Mouse (Mus musculus) testis, adult 2 months (tissue): ENCODE results near the gene Fam32a. TPM values are rescaled to one million over a fixed set of nuclear protein-coding genes. Genes with fewer than 3 reads are reported as not detected.

ENCODE experiments used
- H3K27ac ChIP-seq: fragments of 200-500 bp; 2 replicates; pipeline ENCODE4 v1.5.1; 2012; ENCODE audit warnings: low read depth, low read length; ENCODE audit not compliant: control insufficient read depth, insufficient read depth
- H3K27me3 ChIP-seq: fragments of 200-500 bp; 2 replicates; pipeline ENCODE4 v1.6.1; 2012; ENCODE audit warnings: mild to moderate bottlenecking, low read length, moderate library complexity; ENCODE audit not compliant: control insufficient read depth, insufficient read depth
- H3K36me3 ChIP-seq: fragments of 200-500 bp; 2 replicates; pipeline ENCODE4 v1.6.1; 2012; ENCODE audit warnings: mild to moderate bottlenecking, low read length; ENCODE audit not compliant: control insufficient read depth, insufficient read depth
- H3K4me1 ChIP-seq: fragments of 200-500 bp; 2 replicates; pipeline ENCODE4 v1.6.1; 2012; ENCODE audit warnings: low read length; ENCODE audit not compliant: control insufficient read depth, insufficient read depth
- H3K4me3 ChIP-seq: fragments of 200-500 bp; 2 replicates; pipeline ENCODE4 v1.5.1; 2012; ENCODE audit warnings: low read depth, mild to moderate bottlenecking, low read length, moderate library complexity, mixed read lengths; ENCODE audit not compliant: control insufficient read depth
- CTCF ChIP-seq: fragments of 200-500 bp; IDR thresholded peaks from 2 replicates; pipeline ENCODE4 v1.5.1; 2012; ENCODE audit warnings: low read depth, mild to moderate bottlenecking, inconsistent platforms, low read length, moderate library complexity; ENCODE audit not compliant: control insufficient read depth, insufficient read depth, insufficient replicate concordance
- POLR2A ChIP-seq: fragments of 200-500 bp; IDR thresholded peaks from 2 replicates; pipeline ENCODE4 v1.6.1; 2012; ENCODE audit warnings: low read depth, mild to moderate bottlenecking, inconsistent platforms, low read length, moderate library complexity; ENCODE audit not compliant: control insufficient read depth
- polyA plus RNA-seq: library from polyadenylated mRNA; depleted of rRNA; stranded (reverse); fragments of >200 nt; gene quantifications from 2 replicates; pipeline ENCODE4 v1.2.3, GENCODE M21; 2012

Gene Fam32a
- polyA plus RNA-seq, 1 experiment, result 15.4 TPM

GRCm38 (mm10) chr8:72215060-72215459, 4.5 kb upstream of the Fam32a start:
- TF ChIP-seq POLR2A (no peak), CTCF (0 out of 2 replicates have a peak, but pooled peaks have one; percentile 17)
- H3K4me3 ChIP-seq, result no peak overlapping the region
- H3K4me1 ChIP-seq, result no peaks in the 10 kb centered on the region; the same call in 1 of the 2 replicates
- H3K27ac ChIP-seq, result no peak overlapping the region
- no peaks in the 10 kb centered on the region for H3K36me3 ChIP-seq
- no peaks in the 10 kb centered on the region for H3K27me3 ChIP-seq

- TF ChIP-seq CTCF, result no peak
- H3K27ac ChIP-seq, result no peak overlapping the region
- no peaks in the 10 kb centered on the region; the same call in 1 of the 2 replicates for H3K4me1 ChIP-seq
- H3K36me3 ChIP-seq, result no peaks in the 10 kb centered on the region
- H3K4me3 ChIP-seq, result no peak overlapping the region
- H3K27me3 ChIP-seq, result no peaks in the 10 kb centered on the region
These were observed 3.7 kb upstream of the Fam32a start for GRCm38 (mm10) chr8:72215871-72216270.

GRCm38 (mm10) chr8:72218781-72219540, 569 bp upstream of the Fam32a start:
- H3K4me1 ChIP-seq, result no peaks in the 10 kb centered on the region; the same call in 1 of the 2 replicates
- H3K27me3 ChIP-seq, result no peaks in the 10 kb centered on the region
- H3K27ac ChIP-seq, result peak overlapping the region; percentile 58
- peak overlapping the region; percentile 97 for H3K4me3 ChIP-seq
- H3K36me3 ChIP-seq, result 0 out of 2 replicates have a peak, but pooled peaks cover 1% of the 10 kb centered on the region
- TF ChIP-seq POLR2A (no peak), CTCF (no peak)

DNA sequence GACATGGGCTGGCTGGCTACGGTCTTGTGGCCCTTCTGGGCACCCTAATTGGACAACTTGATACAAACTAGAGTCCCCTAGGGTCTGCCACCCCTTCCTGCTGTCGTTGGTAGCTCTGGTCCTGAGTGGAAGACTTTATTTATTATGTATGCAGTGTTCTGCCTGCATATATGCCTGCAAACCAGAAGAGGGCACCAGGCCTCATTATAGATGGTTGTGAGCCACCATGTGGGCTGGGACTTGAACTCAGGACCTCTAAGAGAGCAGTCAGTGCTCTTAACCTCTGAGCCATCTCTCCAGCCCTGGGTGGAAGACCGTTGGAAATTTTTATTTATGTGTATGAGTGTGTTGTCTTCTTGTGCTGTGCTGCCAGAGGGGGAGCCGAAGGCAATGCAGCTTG, 1.2 kb downstream of the Fam32a start:
- TF ChIP-seq POLR2A, result no peak
- TF ChIP-seq CTCF, result no peak
- Histone ChIP-seq H3K36me3 (0 out of 2 replicates have a peak, but pooled peaks cover 1% of the 10 kb centered on the region), H3K27ac (no peak overlapping the region), H3K4me3 (peak overlapping the region; percentile 97; the same call in 1 of the 2 replicates), H3K4me1 (no peaks in the 10 kb centered on the region; the same call in 1 of the 2 replicates), H3K27me3 (no peaks in the 10 kb centered on the region)

DNA sequence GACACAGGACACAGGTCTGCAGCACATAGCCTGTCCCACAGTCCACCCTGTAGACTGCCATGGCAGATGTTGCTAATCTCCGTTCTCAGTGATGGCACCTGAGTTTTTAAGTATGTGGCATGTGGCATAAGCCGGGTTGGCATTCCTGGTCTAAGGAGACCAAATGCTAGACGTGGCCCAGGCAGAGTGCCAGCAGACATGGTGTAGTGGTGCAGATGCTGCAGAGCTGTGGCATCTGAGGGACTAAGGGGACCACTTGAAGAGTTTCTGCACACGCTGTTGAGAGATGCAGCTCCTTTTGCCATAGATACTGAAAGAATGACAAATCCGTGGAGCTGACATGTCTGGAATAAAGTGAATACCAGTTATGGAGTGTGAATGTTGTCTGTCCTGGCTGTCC, 3.1 kb downstream of the Fam32a start:
- Histone ChIP-seq H3K27me3 (no peaks in the 10 kb centered on the region), H3K27ac (no peak overlapping the region), H3K4me3 (no peak overlapping the region), H3K36me3 (0 out of 2 replicates have a peak, but pooled peaks cover 1% of the 10 kb centered on the region), H3K4me1 (no peaks in the 10 kb centered on the region; the same call in 1 of the 2 replicates)
- TF ChIP-seq POLR2A (no peak), CTCF (no peak)

DNA sequence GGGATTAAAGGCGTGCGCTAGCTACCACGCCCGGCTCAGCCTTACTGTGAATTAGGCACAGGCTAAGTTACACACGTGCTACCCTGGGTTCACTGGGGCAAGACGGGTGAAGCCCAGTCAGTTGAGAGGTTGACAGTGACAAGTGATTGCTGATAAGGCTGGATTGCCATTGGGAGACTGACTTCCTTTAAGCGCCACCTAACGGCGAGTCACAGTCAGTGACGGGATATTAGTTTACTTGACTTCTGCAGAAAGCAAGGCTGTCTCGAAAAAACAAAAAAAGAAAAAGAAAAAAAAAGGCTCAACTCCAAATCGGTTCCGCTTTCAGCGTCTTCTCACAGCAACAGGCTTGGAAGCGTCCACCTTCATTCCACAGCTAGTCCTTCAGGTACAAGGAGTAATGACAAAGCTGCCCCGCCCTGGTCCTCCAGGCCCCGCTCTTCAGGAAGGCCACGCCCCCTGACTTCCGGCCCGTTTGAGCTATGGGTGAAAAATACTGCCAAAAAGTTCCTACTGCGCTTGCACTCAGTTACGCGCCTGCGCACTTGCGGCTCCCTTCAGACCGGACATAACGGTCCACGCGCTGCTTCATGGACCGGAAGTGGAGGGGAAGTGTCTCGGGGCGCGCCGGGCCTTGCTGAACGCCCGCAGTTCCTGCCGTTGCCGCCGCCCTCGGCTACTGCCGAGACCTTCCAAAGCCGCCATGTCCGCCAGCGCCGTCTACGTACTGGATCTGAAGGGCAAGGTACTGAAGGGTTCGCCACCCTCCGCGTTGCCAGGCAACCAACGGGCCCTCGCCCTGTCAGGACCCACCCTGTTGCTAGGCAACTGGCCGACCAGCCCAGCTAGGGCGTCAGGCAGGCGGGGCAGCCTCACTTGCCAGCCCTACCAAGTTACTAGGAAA, 20.2 kb downstream of the Fam32a start, which contains the start of gene Ap1m1:
TSS of gene Ap1m1 (plus strand) at position 520 of the 904 bp plus-strand sequence.
- H3K4me1 ChIP-seq, result peaks cover 5% of the 10 kb centered on the region
- peak within 1 kb of the TSS; percentile 83 for H3K4me3 ChIP-seq
- peak; percentile 76 for TF ChIP-seq POLR2A
- peak; percentile 65 for TF ChIP-seq CTCF
- peak within 1 kb of the TSS; percentile 86 for H3K27ac ChIP-seq
- peaks cover 3% of the 10 kb centered on the region for H3K36me3 ChIP-seq
- no peaks in the 10 kb centered on the region for H3K27me3 ChIP-seq

DNA sequence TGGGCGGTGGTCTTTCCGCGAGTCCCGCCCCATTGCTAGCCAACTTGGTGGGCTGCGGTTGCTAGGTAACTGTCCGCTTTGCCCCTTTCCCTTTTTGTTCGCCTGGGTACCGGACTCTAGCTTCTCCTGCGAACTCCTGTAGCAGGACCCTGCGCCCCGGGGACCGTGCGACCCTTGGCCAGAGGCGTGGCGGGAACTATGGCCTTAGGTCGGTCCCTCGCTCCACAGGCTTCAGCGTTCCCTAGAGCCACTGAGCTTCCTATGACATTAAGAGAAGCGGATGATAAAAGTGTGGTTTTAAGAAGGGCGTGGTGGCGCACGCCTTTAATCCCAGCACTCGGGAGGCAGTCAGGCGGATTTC, 20.9 kb downstream of the Fam32a start:
- peaks cover 3% of the 10 kb centered on the region for H3K36me3 ChIP-seq
- H3K4me3 ChIP-seq, result peak overlapping the region; percentile 83
- no peaks in the 10 kb centered on the region for H3K27me3 ChIP-seq
- peak overlapping the region; percentile 86 for H3K27ac ChIP-seq
- H3K4me1 ChIP-seq, result peaks cover 5% of the 10 kb centered on the region
- TF ChIP-seq CTCF, result no peak
- no peak for TF ChIP-seq POLR2A
